9 mouse cellular contexts compared by ENCODE assay signal in genomic region chr2:165866951-165867387, GRCm38 (mm10). TPM values are rescaled to one million over a fixed set of nuclear protein-coding genes. Genes with fewer than 3 reads are reported as not detected.
DNase-seq lines count a peak whose midpoint lies in the region; ATAC-seq and TF ChIP-seq lines count a peak whose summit lies in the region.
"Had no signal": no experiment of that assay in that cellular context is flagged by ENCODE, and none has a peak within 500 bp of the region (broad histone marks: within the 10 kb centered on the region; RNA-seq: fewer than 3 reads in every experiment).

No protein-coding gene starts in this region.

- WGBS in forebrain, embryonic 11.5 days: 52% methylated on average over 12 of the region's 12 CpGs
- 55% methylated on average over 12 of the region's 12 CpGs for WGBS in kidney, adult 2 months
- WGBS in midbrain, embryonic 16.5 days: 16% methylated on average over 12 of the region's 12 CpGs

- H3K27ac ChIP-seq in ES-Bruce4 (ENCODE audit: insufficient read depth, low read length): peak overlapping the region; percentile 55; the same call in 1 of the 2 replicates
- peak overlapping the region; percentile 62 for H3K27ac ChIP-seq in forebrain, embryonic 11.5 days (ENCODE audit: low read depth, low read length)
- H3K27ac ChIP-seq in kidney, adult 2 months (ENCODE audit: insufficient read depth, low read depth, low read length): peak overlapping the region; percentile 61
- peak overlapping the region; percentile 62 for H3K27ac ChIP-seq in midbrain, embryonic 16.5 days (ENCODE audit: low read length)

- no peaks in the 10 kb centered on the region for H3K9me3 ChIP-seq in ES-Bruce4 (replicated peaks; ENCODE audit: control insufficient read depth, insufficient read depth, low read length, poor library complexity, severe bottlenecking)
- H3K9me3 ChIP-seq in forebrain, embryonic 11.5 days (ENCODE audit: control insufficient read depth, low read length): no peaks in the 10 kb centered on the region
- no peaks in the 10 kb centered on the region for H3K9me3 ChIP-seq in midbrain, embryonic 16.5 days (replicated peaks; ENCODE audit: control insufficient read depth, low read length, poor library complexity, severe bottlenecking)
- H3K9me3 ChIP-seq: megakaryocyte, embryonic 14.5 days had no signal

- H3K36me3 ChIP-seq in ES-Bruce4 (ENCODE audit: control insufficient read depth, insufficient read depth, low read length, poor library complexity, severe bottlenecking): peaks cover 4% of the 10 kb centered on the region; the same call in 1 of the 2 replicates
- H3K36me3 ChIP-seq in forebrain, embryonic 11.5 days (ENCODE audit: control insufficient read depth, insufficient read depth, low read length): no peaks in the 10 kb centered on the region
- no peaks in the 10 kb centered on the region for H3K36me3 ChIP-seq in kidney, adult 2 months (ENCODE audit: control insufficient read depth, insufficient read depth, low read length)
- no peaks in the 10 kb centered on the region for H3K36me3 ChIP-seq in midbrain, embryonic 16.5 days (ENCODE audit: control insufficient read depth, insufficient read depth, low read length)

- H3K27me3 ChIP-seq in ES-Bruce4 (ENCODE audit: control insufficient read depth, insufficient read depth, low read length, poor library complexity, severe bottlenecking): no peaks in the 10 kb centered on the region
- no peaks in the 10 kb centered on the region for H3K27me3 ChIP-seq in forebrain, embryonic 11.5 days (ENCODE audit: control insufficient read depth, insufficient read depth, low read length)
- H3K27me3 ChIP-seq in kidney, adult 2 months (replicated peaks; ENCODE audit: control insufficient read depth, insufficient read depth, low read length): no peaks in the 10 kb centered on the region
- H3K27me3 ChIP-seq in midbrain, embryonic 16.5 days (ENCODE audit: control insufficient read depth, insufficient read depth, low read depth, low read length): no peaks in the 10 kb centered on the region
- H3K27me3 ChIP-seq: megakaryocyte, embryonic 14.5 days had no signal

- no peak for TF ChIP-seq EP300 in ES-Bruce4 (IDR thresholded peaks at IDR 0.05; ENCODE audit: insufficient read depth, low read depth, low read length)

- peaks cover 5% of the 10 kb centered on the region for H3K4me1 ChIP-seq in ES-Bruce4 (ENCODE audit: control insufficient read depth, insufficient read depth, low read length)
- H3K4me1 ChIP-seq in forebrain, embryonic 11.5 days (replicated peaks; ENCODE audit: control insufficient read depth, insufficient read depth, low read length): peaks cover 17% of the 10 kb centered on the region
- H3K4me1 ChIP-seq in kidney, adult 2 months (ENCODE audit: control insufficient read depth, insufficient read depth, low read length): peaks cover 33% of the 10 kb centered on the region
- peaks cover 48% of the 10 kb centered on the region for H3K4me1 ChIP-seq in midbrain, embryonic 16.5 days (ENCODE audit: control insufficient read depth, insufficient read depth, low read length)

- no peak for TF ChIP-seq POLR2A in ES-Bruce4 (IDR thresholded peaks at IDR 0.05; ENCODE audit: insufficient read depth, low read length)
- TF ChIP-seq POLR2A in kidney, adult 2 months (IDR thresholded peaks at IDR 0.05; ENCODE audit: low read depth, low read length): no peak

- TF ChIP-seq CTCF in ES-Bruce4 (IDR thresholded peaks at IDR 0.05; ENCODE audit: low read depth, low read length): no peak
- no peak for TF ChIP-seq CTCF in kidney, adult 2 months (conservative IDR thresholded peaks at IDR 0.05; ENCODE audit: insufficient read depth, insufficient read length, low read depth, low read length)

- H3K9ac ChIP-seq in ES-Bruce4 (ENCODE audit: low read depth, poor library complexity, severe bottlenecking): no peak overlapping the region
- H3K9ac ChIP-seq in forebrain, embryonic 11.5 days (ENCODE audit: low read length): 0 out of 2 replicates have a peak overlapping the region, but pooled peaks have one; percentile 23
- peak overlapping the region; percentile 42 for H3K9ac ChIP-seq in midbrain, embryonic 16.5 days (ENCODE audit: low read depth, low read length)

- H3K4me2 ChIP-seq in forebrain, embryonic 11.5 days (ENCODE audit: low read depth, low read length, severe bottlenecking): no peak overlapping the region
- H3K4me2 ChIP-seq in midbrain, embryonic 16.5 days (ENCODE audit: low read length): peak overlapping the region; percentile 23; the same call in 1 of the 2 replicates

- ATAC-seq in forebrain, embryonic 11.5 days (replicated peaks; ENCODE audit: low FRiP score): 0 out of 2 replicates have a peak, but pooled peaks have one; percentile 44
- peak; percentile 30; the same call in 1 of the 2 replicates for ATAC-seq in midbrain, embryonic 16.5 days

- no peak overlapping the region for H3K4me3 ChIP-seq in ES-Bruce4 (ENCODE audit: low read depth, low read length)
- H3K4me3 ChIP-seq in forebrain, embryonic 11.5 days (ENCODE audit: low read depth, low read length): no peak overlapping the region
- no peak overlapping the region for H3K4me3 ChIP-seq in kidney, adult 2 months (ENCODE audit: insufficient read depth, low read depth, low read length)
- H3K4me3 ChIP-seq in midbrain, embryonic 16.5 days (ENCODE audit: low read depth, low read length): no peak overlapping the region
- H3K4me3 ChIP-seq: megakaryocyte, embryonic 14.5 days had no signal

- DNase-seq in Muller cell, postnatal 12 days (ENCODE audit: inconsistent ontology term): peak; percentile 92
- peak; percentile 56 for DNase-seq in forebrain, embryonic 11.5 days (ENCODE audit: low spot score)
- peak; percentile 69 for DNase-seq in kidney, adult 2 months
- no peak for DNase-seq in embryo, embryonic 10.5 days (ENCODE audit: low spot score)
- DNase-seq in right cerebral cortex, postnatal 4 days: no peak
- DNase-seq in right cerebral cortex, postnatal 36 days (ENCODE audit: low spot score in 2 of 2): no peak

RNA-seq across cellular contexts. Expression of gene Zmynd8, which starts 31.8 kb away (rescaled TPM):
- polyA plus RNA-seq in ES-Bruce4 (2011; ENCODE audit: insufficient read depth, insufficient read length, low read depth, missing spikeins): 231 and 237 TPM in 2 replicates
- polyA plus RNA-seq in forebrain, embryonic 11.5 days (2014; fragmentation: Nextera tagmentation; extraction: Ambion mirVana): 54.3 and 61.5 TPM in 2 replicates
- 27.7 and 29.0 TPM in 2 replicates for polyA plus RNA-seq in kidney, adult 2 months (2012; rRNA removed)
- 78.7 and 87.3 TPM in 2 replicates for polyA plus RNA-seq in midbrain, embryonic 16.5 days (2015; fragmentation: Nextera tagmentation; extraction: Ambion mirVana)

Comparison
In these comparisons a context has a peak if more than half of its experiments do, and no peak if none do; other contexts are left out.
1. DNase-seq: peak in Muller cell, postnatal 12 days (single experiment), forebrain, embryonic 11.5 days (single experiment) and kidney, adult 2 months (single experiment); none in embryo, embryonic 10.5 days (single experiment), right cerebral cortex, postnatal 4 days (single experiment) and right cerebral cortex, postnatal 36 days (0 of 2).
2. Peak in every context shown above with its lines, with median percentiles within 50 percentile points of each other: H3K27ac ChIP-seq.